Mouse (Mus musculus) CD4-positive naive resting alpha-beta T cell, adult 57 days (primary cell): ENCODE data around the gene Cd80. TPM values are rescaled to one million over a fixed set of nuclear protein-coding genes. Genes with fewer than 3 reads are reported as not detected.

Experiments used
- total RNA-seq: library from RNA; stranded (reverse); gene quantifications from one replicate; pipeline ENCODE4 v1.2.4, GENCODE M21; 2023

Cd80 gene
- total RNA-seq: 1.0 TPM

DNA sequence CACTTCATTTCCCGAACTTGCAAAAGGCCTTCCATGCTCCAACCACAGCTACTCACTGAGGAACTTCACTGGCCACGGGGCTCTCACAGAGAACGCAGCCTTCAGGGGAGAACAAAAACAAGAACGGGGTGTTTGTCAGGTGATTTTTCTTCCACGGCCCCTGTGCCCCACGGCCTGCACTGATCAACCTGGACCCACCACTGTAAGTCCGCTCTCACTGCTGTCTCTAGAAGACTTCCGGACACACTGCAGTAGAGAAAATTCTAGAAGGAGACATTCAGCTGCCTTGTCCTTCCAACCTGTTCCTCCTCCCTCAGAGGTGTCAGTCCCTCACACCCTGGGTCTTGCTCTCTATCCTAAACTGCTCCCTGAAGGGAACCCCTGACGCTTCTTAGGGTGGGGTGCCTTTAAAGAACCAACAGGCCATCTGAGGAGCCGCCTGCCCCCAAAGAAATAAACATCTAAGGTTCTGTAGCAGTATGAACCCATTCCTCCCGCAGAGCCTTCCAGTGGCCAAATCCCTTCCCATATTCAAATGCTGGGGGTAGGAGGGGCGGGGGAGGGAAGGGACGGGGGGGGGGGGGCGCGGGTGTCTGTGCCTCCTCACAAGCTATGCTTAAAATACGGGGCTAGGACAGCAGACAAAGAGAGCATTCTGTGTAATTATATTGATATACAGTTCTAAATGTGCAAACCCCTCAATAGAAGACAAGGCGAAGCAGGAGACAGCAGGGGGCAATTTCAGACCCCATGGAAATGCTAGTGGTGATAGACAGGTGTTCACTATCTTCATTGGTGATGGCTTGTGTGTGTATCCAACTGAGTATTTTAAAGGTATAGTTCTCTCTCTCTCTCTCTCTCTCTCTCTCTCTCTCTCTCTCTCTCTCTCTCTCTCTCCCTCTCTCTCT, at the start of gene Cd80:
Gene Cd80, plus strand, starts transcription at position 51 of the 908 bp plus-strand sequence.

DNA sequence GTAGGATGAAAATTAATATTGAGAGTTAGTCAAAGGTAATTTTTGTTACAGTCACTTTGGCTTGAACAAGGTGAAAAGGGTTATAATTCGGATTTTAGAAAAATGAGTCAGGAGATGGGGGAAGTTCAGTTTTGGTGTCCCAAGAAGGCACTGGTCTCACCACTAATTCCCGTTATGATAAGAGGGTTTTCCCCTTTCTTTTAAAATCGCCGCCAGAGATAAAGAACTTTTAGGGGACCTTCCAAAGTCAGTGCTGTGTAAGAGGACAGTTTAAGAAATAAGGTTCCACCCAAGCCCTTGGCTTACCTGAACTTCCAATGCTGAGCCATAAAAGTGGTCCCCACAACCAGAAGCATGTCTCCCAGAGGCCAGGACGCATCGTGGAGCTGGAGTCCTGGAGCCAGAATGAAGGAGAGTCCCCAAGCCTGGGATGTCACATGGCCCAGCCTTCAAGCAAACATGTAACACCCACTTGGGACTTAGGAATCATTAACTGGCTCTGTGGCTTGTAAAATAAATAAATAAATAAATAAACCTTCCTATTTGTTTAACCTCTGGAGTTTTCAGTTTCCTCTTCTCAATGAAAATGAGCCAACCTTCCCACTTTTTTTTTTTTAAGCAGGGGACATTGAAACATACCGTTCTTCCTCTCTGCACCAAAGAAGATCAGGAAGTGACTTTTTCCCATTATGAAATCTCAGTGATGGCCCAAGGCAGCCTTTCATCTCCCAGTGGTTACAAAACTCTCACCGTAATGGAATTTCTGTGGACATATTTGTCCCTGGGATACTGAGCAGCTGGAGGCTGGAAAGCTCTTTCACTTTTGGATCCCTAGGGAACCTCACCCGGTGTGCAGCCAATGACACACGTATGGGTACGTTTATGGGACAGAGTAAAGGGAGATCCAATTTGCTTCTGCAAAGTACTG, 22.6 kb upstream of the Cd80 start, which contains the start of gene Pla1a:
Gene Pla1a, minus strand, starts transcription at position 648 of the 928 bp plus-strand sequence.

DNA sequence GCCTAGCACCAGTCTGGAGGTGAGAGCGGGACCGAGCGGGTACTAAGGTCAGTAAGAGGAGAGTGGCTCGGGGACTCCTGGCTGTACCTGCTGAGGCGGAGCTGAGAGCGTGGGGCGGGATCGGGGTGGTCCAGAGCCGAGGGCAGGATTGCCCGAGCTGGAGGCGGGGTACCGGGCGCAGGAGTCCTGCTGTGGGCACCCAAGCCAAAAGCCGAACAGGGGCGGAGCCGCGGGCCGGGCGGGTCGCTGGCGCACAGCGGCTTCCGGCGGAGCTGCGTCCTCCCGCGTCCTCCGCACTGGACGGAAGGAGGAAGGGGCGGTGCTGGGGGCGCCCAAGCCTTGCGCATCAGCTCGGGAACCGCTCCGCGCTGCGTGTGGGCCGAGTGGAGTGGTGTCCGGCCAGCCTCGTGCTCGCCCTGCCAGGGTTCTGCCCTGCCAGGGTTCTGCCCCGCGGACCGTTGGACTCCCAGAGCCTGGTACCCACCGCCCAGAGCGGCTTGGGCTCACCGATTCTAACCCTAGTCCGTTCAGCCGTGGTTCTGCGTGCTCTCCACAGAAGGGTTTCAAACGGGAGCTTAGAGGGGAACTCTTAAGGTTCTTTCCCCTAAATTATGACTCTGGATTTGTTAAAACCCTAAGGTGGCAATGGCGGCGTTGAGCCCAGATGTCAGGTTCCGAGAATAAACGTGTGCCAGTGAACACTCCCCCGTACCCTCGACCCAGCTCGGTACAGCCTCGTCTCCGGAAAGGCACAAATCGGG, 2.7 kb upstream of the Cd80 start, which contains the start of gene Adprh:
Gene Adprh, minus strand, starts transcription at position 262 of the 761 bp plus-strand sequence.

DNA sequence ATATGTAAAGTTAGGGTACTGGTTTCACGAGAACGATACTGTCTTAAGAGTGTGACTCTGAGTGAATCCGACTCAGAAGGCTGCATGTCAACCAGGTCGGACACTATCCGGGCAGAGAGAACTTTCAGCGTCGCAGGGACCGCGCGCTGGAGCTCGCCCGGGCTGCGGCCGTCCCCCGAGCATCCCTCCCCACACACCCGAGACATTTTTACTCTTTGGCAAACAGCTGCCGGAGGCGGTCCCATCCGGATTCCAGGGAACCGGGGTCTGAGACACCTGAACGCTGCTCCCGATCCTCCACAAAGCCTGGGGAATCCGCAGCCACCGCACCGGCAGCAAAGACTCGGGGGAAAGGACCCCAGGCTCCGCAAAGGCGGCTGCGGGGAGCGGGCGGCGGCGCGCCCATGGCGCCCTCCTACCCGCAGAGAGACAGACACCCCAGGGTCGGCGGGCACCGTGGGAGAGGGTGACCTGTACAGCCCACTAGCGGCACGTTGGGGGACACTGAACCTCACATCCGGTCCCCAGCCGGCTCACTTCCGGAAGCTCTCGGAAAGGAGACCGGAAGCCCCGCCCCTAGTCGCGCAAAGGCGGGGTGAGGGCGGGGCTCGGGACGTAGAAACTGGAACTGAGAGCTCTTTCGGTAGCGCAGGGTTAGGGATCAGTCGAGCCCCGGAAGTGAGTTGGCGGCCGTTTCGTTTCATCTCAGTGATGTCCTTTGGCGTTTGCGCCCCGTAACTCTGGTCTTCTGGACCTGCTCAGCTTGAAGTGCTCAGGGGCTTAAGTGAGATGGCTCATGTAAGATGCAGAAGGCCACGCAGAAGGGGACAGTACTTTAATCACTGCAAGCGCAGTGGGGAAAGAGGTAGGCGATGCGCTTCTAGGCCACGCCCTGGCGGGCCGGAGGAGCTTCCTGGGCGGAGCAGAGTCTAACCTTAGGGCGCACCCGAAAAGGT, 67.0 kb downstream of the Cd80 start, which contains the start of gene Timmdc1:
Gene Timmdc1, minus strand, starts transcription at position 535 of the 956 bp plus-strand sequence.

Other genes starting within 250 kb of the Cd80 start
- gene Nr1i2, start 160.7 kb upstream of the Cd80 start, total RNA-seq: not detected
- gene Maats1, start 113.4 kb upstream of the Cd80 start, total RNA-seq: not detected
- gene Cox17, start 108.6 kb upstream of the Cd80 start, total RNA-seq: 64.1 TPM
- not detected for gene Gm21987, start 108.5 kb upstream of the Cd80 start, total RNA-seq
- gene Popdc2, start 93.4 kb upstream of the Cd80 start, total RNA-seq: not detected
- gene Pla1a, start 22.4 kb upstream of the Cd80 start, total RNA-seq: not detected
- gene Adprh, start 2.9 kb upstream of the Cd80 start, total RNA-seq: 19.5 TPM
- gene Timmdc1, start 67.1 kb downstream of the Cd80 start, total RNA-seq: 14.1 TPM
- gene Poglut1, start 94.7 kb downstream of the Cd80 start, total RNA-seq: 27.5 TPM
- 47.5 TPM for gene Tmem39a, start 103.1 kb downstream of the Cd80 start, total RNA-seq